Mouse (Mus musculus): ENCODE results near the gene Tmsb15a.
A peak's percentile ranks its signal among the peaks of the same experiment; 100 is the strongest.
"Not testable (repeated sequence)": the region's sequence is repeated elsewhere in the genome, so short reads cannot be mapped to it uniquely, and the experiment has no call there.

Gene Tmsb15a

DNA sequence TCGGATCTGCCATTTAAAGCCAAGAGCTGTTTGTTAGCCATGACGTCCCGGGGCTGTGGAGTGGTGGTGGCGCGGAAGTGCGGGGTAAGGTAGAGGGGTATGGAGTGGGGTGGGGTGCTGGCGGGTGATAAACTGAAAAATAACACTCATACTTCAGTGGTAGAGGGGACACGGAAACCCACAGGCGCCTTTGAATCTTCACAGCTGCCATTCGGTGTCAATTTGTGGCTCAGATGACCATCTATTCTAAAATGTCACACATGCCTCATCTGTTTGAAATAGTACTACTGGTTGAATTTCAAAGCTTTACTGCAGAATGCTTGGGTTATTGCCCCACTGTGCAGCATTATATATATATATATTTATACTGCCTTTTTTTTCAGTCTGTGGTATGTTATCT lies at the start of gene Tmsb15a:
Gene Tmsb15a, minus strand, starts transcription at position 101 of the 400 bp plus-strand sequence.
- no peak for DNase-seq (ENCODE audit: low spot score)

- no peak for DNase-seq (ENCODE audit: low spot score)
These were observed 43.5 kb upstream of the Tmsb15a start for GRCm38 (mm10) chrX:135768565-135768964.

GRCm38 (mm10) chrX:135768043-135768548 lies 43.0 kb upstream of the Tmsb15a start:
- no peak for DNase-seq (ENCODE audit: low spot score)

- peak; percentile 20 for DNase-seq (ENCODE audit: low spot score)
These were observed 36.6 kb upstream of the Tmsb15a start for GRCm38 (mm10) chrX:135761707-135762106.

GRCm38 (mm10) chrX:135752832-135753231 lies 27.8 kb upstream of the Tmsb15a start:
- peak; percentile 78 for DNase-seq (ENCODE audit: low spot score)

DNA sequence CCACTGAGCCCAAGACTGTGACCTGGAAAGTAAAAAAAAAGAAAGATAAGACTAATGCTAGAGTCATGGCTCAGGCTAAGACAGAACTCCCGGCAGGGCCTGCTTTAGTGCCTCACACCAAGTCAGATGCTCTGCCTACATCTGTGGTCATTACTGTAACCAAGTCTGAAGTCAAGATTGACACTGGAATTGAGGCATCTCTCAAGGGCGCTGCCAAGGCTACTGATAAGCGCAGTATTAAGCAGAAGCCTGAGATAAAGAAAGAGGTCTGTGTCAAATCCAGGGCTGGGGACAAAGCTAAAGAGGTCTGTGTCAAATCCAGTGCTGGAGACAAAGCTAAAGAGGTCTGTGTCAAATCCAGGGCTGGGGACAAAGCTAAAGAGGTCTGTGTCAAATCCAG lies 20.3 kb upstream of the Tmsb15a start:
- not testable (repeated sequence) for DNase-seq (ENCODE audit: low spot score)

GRCm38 (mm10) chrX:135743056-135743355 lies 17.9 kb upstream of the Tmsb15a start:
- DNase-seq (ENCODE audit: low spot score), result peak; percentile 6

DNA sequence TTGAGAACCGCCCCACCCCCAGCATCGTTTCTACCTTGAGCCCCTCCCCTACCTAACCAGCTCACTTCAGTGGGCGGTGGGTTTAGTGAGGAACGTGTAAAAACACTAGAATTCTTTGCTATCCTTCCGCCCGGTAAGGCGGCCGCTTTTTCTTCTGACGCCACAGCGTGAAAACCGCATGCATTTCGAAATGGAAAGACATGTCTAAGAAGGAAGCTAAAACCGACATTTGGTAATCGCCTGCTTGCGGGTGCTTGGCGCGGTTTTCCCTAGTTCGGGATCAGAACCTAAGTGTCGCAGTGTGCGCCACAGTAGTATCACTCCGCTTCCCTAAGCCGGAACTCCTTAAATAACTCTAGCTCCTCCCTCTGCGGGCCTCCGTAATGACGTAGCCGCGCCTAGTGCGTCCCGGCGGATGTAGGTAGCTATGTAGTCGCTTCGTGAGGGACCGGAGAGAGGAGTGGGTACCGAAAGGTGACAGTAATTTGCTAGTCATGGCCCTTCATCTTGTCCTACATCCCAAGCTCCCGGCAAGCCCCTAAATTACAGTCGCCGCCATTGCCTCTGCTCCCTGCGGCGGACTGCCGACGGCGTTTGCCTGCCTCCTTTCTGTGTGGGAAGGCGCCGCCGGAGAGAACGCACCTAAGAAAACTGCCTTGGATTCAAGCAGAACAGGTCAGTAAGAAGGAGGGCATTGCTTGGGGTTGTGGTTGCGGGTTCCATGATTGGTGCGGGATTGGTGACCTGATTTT lies 17.4 kb upstream of the Tmsb15a start, which contains the start of the genes Armcx5 and Gprasp1:
Gene Armcx5, plus strand, starts transcription at position 430 of the 752 bp plus-strand sequence.
Gene Gprasp1, plus strand, starts transcription at position 430 of the 752 bp plus-strand sequence.
- peak; percentile 94 for DNase-seq (ENCODE audit: low spot score)

GRCm38 (mm10) chrX:135738730-135739520 lies 13.9 kb upstream of the Tmsb15a start:
- no peak for DNase-seq (ENCODE audit: low spot score)

GRCm38 (mm10) chrX:135712845-135713244 lies 12.2 kb downstream of the Tmsb15a start:
- no peak for DNase-seq (ENCODE audit: low spot score)

GRCm38 (mm10) chrX:135704349-135704748 lies 20.7 kb downstream of the Tmsb15a start:
- DNase-seq (ENCODE audit: low spot score), result no peak

DNA sequence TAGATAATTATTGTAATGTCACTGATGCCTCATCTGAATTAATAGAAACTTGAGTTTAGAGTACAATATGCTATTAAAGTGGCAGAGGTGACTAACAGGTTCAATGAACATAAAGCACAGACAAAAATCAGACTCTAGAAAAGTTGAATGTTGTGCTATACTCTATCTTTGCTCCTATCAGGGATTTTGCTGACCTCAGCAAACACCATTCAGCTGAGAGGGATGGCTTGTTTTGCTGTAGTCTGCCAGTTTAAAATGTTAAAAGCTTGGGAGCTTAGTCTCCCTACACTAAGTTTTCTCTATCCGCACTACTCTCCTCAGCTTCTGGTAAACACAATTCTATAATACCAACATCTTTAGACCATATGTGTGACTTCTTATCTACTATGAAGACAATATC lies 21.9 kb downstream of the Tmsb15a start:
- DNase-seq (ENCODE audit: low spot score), result no peak

- no peak for DNase-seq (ENCODE audit: low spot score)
These were observed 31.4 kb downstream of the Tmsb15a start, which contains the start of gene Tcp11x2 for GRCm38 (mm10) chrX:135693633-135694032. Gene Tcp11x2, minus strand, starts transcription at chrX:135693790.

DNA sequence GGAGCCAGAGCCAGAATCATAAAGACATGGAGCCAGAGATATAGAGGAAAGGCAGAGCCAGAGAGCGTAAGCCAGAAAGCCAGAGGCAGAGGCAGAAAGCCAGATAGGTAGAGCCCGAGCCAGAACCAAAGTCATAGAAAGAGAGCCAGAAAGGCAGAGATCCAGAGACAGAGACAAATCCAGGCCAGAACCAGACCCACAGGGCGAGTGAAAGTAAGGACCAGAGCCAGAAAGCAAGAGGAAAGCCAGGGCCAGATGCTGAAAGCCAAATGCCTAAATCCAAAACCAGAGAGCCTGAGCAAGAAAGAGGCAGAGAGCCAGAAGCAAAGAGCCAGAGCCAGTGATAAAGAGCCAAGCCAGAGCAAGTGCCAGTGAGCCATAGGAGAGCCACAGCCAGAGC lies 37.3 kb downstream of the Tmsb15a start:
- no peak for DNase-seq (ENCODE audit: low spot score)

DNA sequence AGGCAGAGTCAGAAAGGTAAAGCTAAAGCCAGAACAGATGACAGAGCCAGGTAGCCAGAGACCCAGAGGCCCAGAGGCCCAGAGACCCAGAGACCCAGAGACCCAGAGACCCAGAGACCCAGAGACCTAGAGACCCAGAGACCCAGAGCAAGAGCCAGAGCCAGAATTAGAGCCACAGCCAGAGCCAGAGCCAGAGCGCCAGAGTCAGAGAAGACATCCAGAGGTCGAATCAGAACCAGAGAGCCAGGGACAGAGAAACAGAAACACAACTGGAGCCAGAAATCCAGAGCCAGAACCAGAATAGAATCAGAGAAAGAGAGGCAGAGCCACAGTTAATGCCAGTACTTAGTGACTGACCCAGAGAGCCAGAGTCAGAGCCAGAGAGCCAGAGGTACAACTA lies 43.2 kb downstream of the Tmsb15a start:
- DNase-seq (ENCODE audit: low spot score), result no peak

Measured in embryo, embryonic 10 days (tissue).